8 mouse cellular contexts compared by ENCODE assay signal in genomic region chr3:67429999-67430380, GRCm38 (mm10). TPM values are rescaled to one million over a fixed set of nuclear protein-coding genes. Genes with fewer than 3 reads are reported as not detected.
DNase-seq lines count a peak whose midpoint lies in the region; ATAC-seq and TF ChIP-seq lines count a peak whose summit lies in the region.

Gene Gfm1 (plus strand): TSS chr3:67430096.

- H3K9me3 ChIP-seq in hindbrain, postnatal 0 days (ENCODE audit: low read length): no peaks in the 10 kb centered on the region

- peak within 1 kb of the TSS; percentile 63 for H3K4me2 ChIP-seq in hindbrain, postnatal 0 days (ENCODE audit: low read depth, low read length)

- peaks cover 16% of the 10 kb centered on the region; the same call in 1 of the 2 replicates for H3K36me3 ChIP-seq in hindbrain, postnatal 0 days (ENCODE audit: insufficient read depth, low read length)

- H3K27ac ChIP-seq in gastrocnemius, adult 2 months: peak within 1 kb of the TSS; percentile 89
- H3K27ac ChIP-seq in hindbrain, postnatal 0 days: peak within 1 kb of the TSS; percentile 29; the same call in 1 of the 2 replicates
- H3K27ac ChIP-seq in left cerebral cortex, adult 2 months: peak within 1 kb of the TSS; percentile 56

- under 1% methylated on average over 24 of the region's 24 CpGs for WGBS in hindbrain, postnatal 0 days

- H3K27me3 ChIP-seq in hindbrain, postnatal 0 days (ENCODE audit: insufficient read depth, low read length): no peaks in the 10 kb centered on the region

- peak within 1 kb of the TSS; percentile 73 for H3K4me3 ChIP-seq in gastrocnemius, adult 2 months
- peak within 1 kb of the TSS; percentile 66 for H3K4me3 ChIP-seq in hindbrain, postnatal 0 days (ENCODE audit: low read length)
- peak within 1 kb of the TSS; percentile 93 for H3K4me3 ChIP-seq in left cerebral cortex, adult 2 months

- 0 out of 2 replicates have a peak, but pooled peaks cover 3% of the 10 kb centered on the region for H3K4me1 ChIP-seq in hindbrain, postnatal 0 days (ENCODE audit: insufficient read depth, low read length)

- ATAC-seq in common myeloid progenitor, adult 5-6 weeks (replicated peaks; ENCODE audit: low read depth, poor library complexity, severe bottlenecking): peak; percentile 99
- ATAC-seq in hindbrain, postnatal 0 days: peak; percentile 97
- ATAC-seq in megakaryocyte, adult 5-6 weeks (ENCODE audit: poor library complexity, severe bottlenecking): peak; percentile 97

- TF ChIP-seq CTCF in gastrocnemius, adult 2 months (IDR thresholded peaks at IDR 0.05): peak; percentile 92
- TF ChIP-seq CTCF in hindbrain, postnatal 0 days (IDR thresholded peaks at IDR 0.05; ENCODE audit: low read depth): peak; percentile 93
- TF ChIP-seq CTCF in left cerebral cortex, adult 2 months (IDR thresholded peaks at IDR 0.05): peak; percentile 93

- peak; percentile 95 for DNase-seq in ZHBTc4 (ENCODE audit: low read depth, low spot score)
- peak; percentile 93 for DNase-seq in gastrocnemius, adult 2 months
- peak; percentile 93 for DNase-seq in hindbrain, postnatal 0 days (ENCODE audit: low spot score)
- peak; percentile 90 for DNase-seq in left cerebral cortex, adult 2 months (ENCODE audit: extremely low spot score in 1 of 2, low spot score in 2 of 2)
- DNase-seq in right cerebral cortex, adult 2 months (ENCODE audit: low spot score in 2 of 2): peak; percentile 88 to 91
- peak; percentile 85 for DNase-seq in urinary bladder, postnatal 14 days (ENCODE audit: low spot score)

- intact Hi-C loops in gastrocnemius, adult 2 months (cut with DNase I): loop anchor here (1.0 to 5.0 kb wide), 2 partner anchors 33 to 78 kb away; no protein-coding TSS in a partner anchor
- intact Hi-C loops in left cerebral cortex, adult 2 months (cut with DNase I): loop anchor here (2.0 kb wide), 1 partner anchor 77 kb away; no protein-coding TSS in a partner anchor

- peak within 1 kb of the TSS; percentile 71 for H3K9ac ChIP-seq in hindbrain, postnatal 0 days (replicated peaks; ENCODE audit: low read length)

RNA-seq across cellular contexts. Expression of gene Gfm1, which starts in this region (rescaled TPM):
- total RNA-seq in common myeloid progenitor, adult 5-6 weeks (2017): 47.5 and 53.8 TPM in 2 replicates
- 100 to 1,000 TPM; 104 to 135 TPM for total RNA-seq in gastrocnemius, adult 2 months (2021)
- total RNA-seq in hindbrain, postnatal 0 days (2014; rRNA removed): 27.8 and 30.5 TPM in 2 replicates
- polyA plus RNA-seq in hindbrain, postnatal 0 days (2015; fragmentation: Nextera tagmentation; extraction: Ambion mirVana): 25.1 and 26.7 TPM in 2 replicates
- 10 to 100 TPM; 41.9 to 57.5 TPM for total RNA-seq in left cerebral cortex, adult 2 months (2021)
- 22.2 and 23.1 TPM in 2 replicates for total RNA-seq in megakaryocyte, adult 5-6 weeks (2015)
- total RNA-seq in megakaryocyte, adult 5-6 weeks (2017): 28.4 and 34.5 TPM in 2 replicates

Comparison
In these comparisons a context has a peak if more than half of its experiments do, and no peak if none do; other contexts are left out.
1. Peak in every context shown above with its lines: DNase-seq, ATAC-seq, H3K4me3 ChIP-seq and H3K27ac ChIP-seq.
2. H3K27ac ChIP-seq: peak in every context shown above with its lines; median percentile 89 in gastrocnemius, adult 2 months; 56 in left cerebral cortex, adult 2 months; 29 in hindbrain, postnatal 0 days.